Mouse (Mus musculus): Measurements from ENCODE around the gene Pik3c2b. TPM values are rescaled to one million over a fixed set of nuclear protein-coding genes. Genes with fewer than 3 reads are reported as not detected.
A peak's percentile ranks its signal among the peaks of the same experiment; 100 is the strongest.

The Pik3c2b gene
- polyA plus RNA-seq (2014; fragmentation: Nextera tagmentation; extraction: Ambion mirVana): 6.5 and 8.2 TPM in 2 replicates

- DNase-seq (ENCODE audit: low spot score) (no peak), ATAC-seq (replicated peaks; ENCODE audit: insufficient number of reproducible peaks, low FRiP score, low TSS enrichment, low read depth) (no peak)
- Histone ChIP-seq H3K9ac (replicated peaks; ENCODE audit: low read length) (peak within 1 kb of the TSS; percentile 97), H3K4me3 (ENCODE audit: low read depth, low read length) (peak within 1 kb of the TSS; percentile 83), H3K36me3 (replicated peaks; ENCODE audit: control insufficient read depth, insufficient read depth, low read depth, low read length) (no peaks in the 10 kb centered on the region), H3K4me1 (ENCODE audit: control insufficient read depth, insufficient read depth, low read length) (peaks cover 6% of the 10 kb centered on the region), H3K4me2 (ENCODE audit: low read depth, low read length) (peak within 1 kb of the TSS; percentile 91), H3K9me3 (replicated peaks; ENCODE audit: control insufficient read depth, low read length) (no peaks in the 10 kb centered on the region), H3K27ac (replicated peaks; ENCODE audit: low read depth, low read length) (peak within 1 kb of the TSS; percentile 86), H3K27me3 (ENCODE audit: control insufficient read depth, insufficient read depth, low read length) (no peaks in the 10 kb centered on the region)
- 3% methylated on average over 15 of the region's 15 CpGs for WGBS
Observed at GRCm38 (mm10) chr1:133045011-133045860, at the start of gene Pik3c2b. Pik3c2b (plus strand) TSS chr1:133045667.

- peaks cover 2% of the 10 kb centered on the region for H3K36me3 ChIP-seq (replicated peaks; ENCODE audit: control insufficient read depth, insufficient read depth, low read depth, low read length)
- H3K27ac ChIP-seq (replicated peaks; ENCODE audit: low read depth, low read length): no peak overlapping the region
- 94% methylated on average over 6 of the region's 6 CpGs for WGBS
- H3K27me3 ChIP-seq (ENCODE audit: control insufficient read depth, insufficient read depth, low read length): no peaks in the 10 kb centered on the region
- H3K4me1 ChIP-seq (ENCODE audit: control insufficient read depth, insufficient read depth, low read length): no peaks in the 10 kb centered on the region
- H3K4me3 ChIP-seq (ENCODE audit: low read depth, low read length): no peak overlapping the region
- no peak for DNase-seq (ENCODE audit: low spot score)
- H3K9me3 ChIP-seq (replicated peaks; ENCODE audit: control insufficient read depth, low read length): no peaks in the 10 kb centered on the region
- ATAC-seq (replicated peaks; ENCODE audit: insufficient number of reproducible peaks, low FRiP score, low TSS enrichment, low read depth): no peak
- no peak overlapping the region for H3K4me2 ChIP-seq (ENCODE audit: low read depth, low read length)
- no peak overlapping the region for H3K9ac ChIP-seq (replicated peaks; ENCODE audit: low read length)
Observed at GRCm38 (mm10) chr1:133000347-133000746, 45.1 kb upstream of the Pik3c2b start.

- no peak overlapping the region for H3K4me2 ChIP-seq (ENCODE audit: low read depth, low read length)
- no peak for DNase-seq (ENCODE audit: low spot score)
- peaks cover 2% of the 10 kb centered on the region; the same call in 1 of the 2 replicates for H3K36me3 ChIP-seq (replicated peaks; ENCODE audit: control insufficient read depth, insufficient read depth, low read depth, low read length)
Observed at GRCm38 (mm10) chr1:133006571-133006970, 38.9 kb upstream of the Pik3c2b start.

GRCm38 (mm10) chr1:133011955-133012841, 33.3 kb upstream of the Pik3c2b start:
- Histone ChIP-seq H3K27ac (replicated peaks; ENCODE audit: low read depth, low read length) (no peak overlapping the region), H3K4me3 (ENCODE audit: low read depth, low read length) (no peak overlapping the region), H3K36me3 (replicated peaks; ENCODE audit: control insufficient read depth, insufficient read depth, low read depth, low read length) (no peaks in the 10 kb centered on the region; the same call in none of the 2 replicates), H3K4me1 (ENCODE audit: control insufficient read depth, insufficient read depth, low read length) (no peaks in the 10 kb centered on the region), H3K9ac (replicated peaks; ENCODE audit: low read length) (no peak overlapping the region), H3K4me2 (ENCODE audit: low read depth, low read length) (no peak overlapping the region), H3K27me3 (ENCODE audit: control insufficient read depth, insufficient read depth, low read length) (no peaks in the 10 kb centered on the region), H3K9me3 (replicated peaks; ENCODE audit: control insufficient read depth, low read length) (no peaks in the 10 kb centered on the region)
- WGBS: 88% methylated on average over 11 of the region's 13 CpGs
- DNase-seq (ENCODE audit: low spot score): no peak
- ATAC-seq (replicated peaks; ENCODE audit: insufficient number of reproducible peaks, low FRiP score, low TSS enrichment, low read depth): no peak

More at GRCm38 (mm10) chr1:133006571-133006970, 38.9 kb upstream of the Pik3c2b start:
- Histone ChIP-seq H3K9ac (replicated peaks; ENCODE audit: low read length) (no peak overlapping the region), H3K9me3 (replicated peaks; ENCODE audit: control insufficient read depth, low read length) (no peaks in the 10 kb centered on the region), H3K4me1 (ENCODE audit: control insufficient read depth, insufficient read depth, low read length) (no peaks in the 10 kb centered on the region), H3K27ac (replicated peaks; ENCODE audit: low read depth, low read length) (no peak overlapping the region), H3K27me3 (ENCODE audit: control insufficient read depth, insufficient read depth, low read length) (no peaks in the 10 kb centered on the region), H3K4me3 (ENCODE audit: low read depth, low read length) (no peak overlapping the region)
- ATAC-seq (replicated peaks; ENCODE audit: insufficient number of reproducible peaks, low FRiP score, low TSS enrichment, low read depth): no peak
- 90% methylated on average over 3 of the region's 3 CpGs for WGBS

- no peaks in the 10 kb centered on the region for H3K4me1 ChIP-seq (ENCODE audit: control insufficient read depth, insufficient read depth, low read length)
- H3K36me3 ChIP-seq (replicated peaks; ENCODE audit: control insufficient read depth, insufficient read depth, low read depth, low read length): no peaks in the 10 kb centered on the region; the same call in none of the 2 replicates
- no peak overlapping the region for H3K4me2 ChIP-seq (ENCODE audit: low read depth, low read length)
- H3K9me3 ChIP-seq (replicated peaks; ENCODE audit: control insufficient read depth, low read length): no peaks in the 10 kb centered on the region
- H3K9ac ChIP-seq (replicated peaks; ENCODE audit: low read length): no peak overlapping the region
- H3K27ac ChIP-seq (replicated peaks; ENCODE audit: low read depth, low read length): no peak overlapping the region
- ATAC-seq (replicated peaks; ENCODE audit: insufficient number of reproducible peaks, low FRiP score, low TSS enrichment, low read depth): no peak
- H3K27me3 ChIP-seq (ENCODE audit: control insufficient read depth, insufficient read depth, low read length): no peaks in the 10 kb centered on the region
- H3K4me3 ChIP-seq (ENCODE audit: low read depth, low read length): no peak overlapping the region
- DNase-seq (ENCODE audit: low spot score): peak; percentile 18
Observed at GRCm38 (mm10) chr1:133013331-133013730, 32.1 kb upstream of the Pik3c2b start.

- Histone ChIP-seq H3K4me1 (ENCODE audit: control insufficient read depth, insufficient read depth, low read length) (no peaks in the 10 kb centered on the region), H3K9ac (replicated peaks; ENCODE audit: low read length) (no peak overlapping the region), H3K27me3 (ENCODE audit: control insufficient read depth, insufficient read depth, low read length) (no peaks in the 10 kb centered on the region), H3K9me3 (replicated peaks; ENCODE audit: control insufficient read depth, low read length) (no peaks in the 10 kb centered on the region), H3K4me3 (ENCODE audit: low read depth, low read length) (no peak overlapping the region), H3K27ac (replicated peaks; ENCODE audit: low read depth, low read length) (no peak overlapping the region), H3K4me2 (ENCODE audit: low read depth, low read length) (no peak overlapping the region), H3K36me3 (replicated peaks; ENCODE audit: control insufficient read depth, insufficient read depth, low read depth, low read length) (no peaks in the 10 kb centered on the region; the same call in none of the 2 replicates)
- 92% methylated on average over 1 of the region's 1 CpGs for WGBS
- no peak for ATAC-seq (replicated peaks; ENCODE audit: insufficient number of reproducible peaks, low FRiP score, low TSS enrichment, low read depth)
- DNase-seq (ENCODE audit: low spot score): no peak
Observed at GRCm38 (mm10) chr1:133014196-133014595, 31.3 kb upstream of the Pik3c2b start.

- WGBS: 92% methylated on average over 9 of the region's 9 CpGs
- no peak for ATAC-seq (replicated peaks; ENCODE audit: insufficient number of reproducible peaks, low FRiP score, low TSS enrichment, low read depth)
- H3K36me3 ChIP-seq (replicated peaks; ENCODE audit: control insufficient read depth, insufficient read depth, low read depth, low read length): no peaks in the 10 kb centered on the region; the same call in none of the 2 replicates
Observed at GRCm38 (mm10) chr1:133016775-133017428, 28.6 kb upstream of the Pik3c2b start.

More at GRCm38 (mm10) chr1:133016775-133017428, 28.6 kb upstream of the Pik3c2b start:
- H3K27ac ChIP-seq (replicated peaks; ENCODE audit: low read depth, low read length): no peak overlapping the region
- DNase-seq (ENCODE audit: low spot score): no peak
- H3K4me1 ChIP-seq (ENCODE audit: control insufficient read depth, insufficient read depth, low read length): no peaks in the 10 kb centered on the region
- H3K4me2 ChIP-seq (ENCODE audit: low read depth, low read length): no peak overlapping the region
- no peak overlapping the region for H3K9ac ChIP-seq (replicated peaks; ENCODE audit: low read length)
- H3K9me3 ChIP-seq (replicated peaks; ENCODE audit: control insufficient read depth, low read length): no peaks in the 10 kb centered on the region
- H3K4me3 ChIP-seq (ENCODE audit: low read depth, low read length): no peak overlapping the region
- no peaks in the 10 kb centered on the region for H3K27me3 ChIP-seq (ENCODE audit: control insufficient read depth, insufficient read depth, low read length)

Measured in embryonic facial prominence, embryonic 11.5 days (tissue).